Mouse (Mus musculus) ovary, postnatal 36 days (tissue): ENCODE data around the gene Ffar1.

Source experiments
- DNase-seq: peaks from one replicate; pipeline ENCODE4 v3.0.0; 2022; ENCODE audit warnings: low spot score, mixed read lengths

Ffar1 gene

GRCm38 (mm10) chr7:30861464-30861863, at the start of gene Ffar1:
Ffar1 (minus strand) TSS chr7:30861564.
- DNase-seq, result no peak

- no peak for DNase-seq
Observed at GRCm38 (mm10) chr7:30909773-30910172, 48.4 kb upstream of the Ffar1 start.

- no peak for DNase-seq
Observed at GRCm38 (mm10) chr7:30908992-30909431, 47.6 kb upstream of the Ffar1 start.

- no peak for DNase-seq
Observed at GRCm38 (mm10) chr7:30908277-30908991, 47.1 kb upstream of the Ffar1 start.

- DNase-seq, result no peak
Observed at GRCm38 (mm10) chr7:30904042-30904441, 42.7 kb upstream of the Ffar1 start.

- no peak for DNase-seq
Observed at GRCm38 (mm10) chr7:30895217-30895616, 33.9 kb upstream of the Ffar1 start.

- no peak for DNase-seq
Observed at GRCm38 (mm10) chr7:30892515-30892914, 31.2 kb upstream of the Ffar1 start.

GRCm38 (mm10) chr7:30891746-30892145, 30.4 kb upstream of the Ffar1 start:
- no peak for DNase-seq

GRCm38 (mm10) chr7:30890681-30891080, 29.3 kb upstream of the Ffar1 start:
- no peak for DNase-seq

- DNase-seq, result no peak
Observed at GRCm38 (mm10) chr7:30888786-30889185, 27.4 kb upstream of the Ffar1 start.

- DNase-seq, result no peak
Observed at GRCm38 (mm10) chr7:30887568-30888188, 26.3 kb upstream of the Ffar1 start.

- no peak for DNase-seq
Observed at GRCm38 (mm10) chr7:30886852-30887251, 25.5 kb upstream of the Ffar1 start.

GRCm38 (mm10) chr7:30884047-30884446, 22.7 kb upstream of the Ffar1 start:
- no peak for DNase-seq

- no peak for DNase-seq
Observed at GRCm38 (mm10) chr7:30881367-30881766, 20.0 kb upstream of the Ffar1 start.

GRCm38 (mm10) chr7:30880176-30880575, 18.8 kb upstream of the Ffar1 start, which contains the start of gene Cd22:
Cd22 (minus strand) TSS chr7:30880342.
- DNase-seq, result no peak

- no peak for DNase-seq
Observed at GRCm38 (mm10) chr7:30878950-30879349, 17.6 kb upstream of the Ffar1 start.

- DNase-seq, result peak; percentile 63
Observed at GRCm38 (mm10) chr7:30873083-30873482, 11.7 kb upstream of the Ffar1 start.

- no peak for DNase-seq
Observed at GRCm38 (mm10) chr7:30863386-30863785, 2.0 kb upstream of the Ffar1 start.

GRCm38 (mm10) chr7:30859635-30860402, 1.5 kb downstream of the Ffar1 start:
- DNase-seq, result peak; percentile 36

- DNase-seq, result peak; percentile 70
Observed at GRCm38 (mm10) chr7:30859290-30859634, 2.1 kb downstream of the Ffar1 start.

- no peak for DNase-seq
Observed at GRCm38 (mm10) chr7:30857746-30858145, 3.6 kb downstream of the Ffar1 start.

- no peak for DNase-seq
Observed at GRCm38 (mm10) chr7:30856078-30856477, 5.3 kb downstream of the Ffar1 start, which contains the start of gene Ffar3. Ffar3 (minus strand) TSS chr7:30856178.

- DNase-seq, result no peak
Observed at GRCm38 (mm10) chr7:30851421-30851820, 9.9 kb downstream of the Ffar1 start.
